Mouse (Mus musculus): ENCODE results near the gene Adcy9. TPM values are rescaled to one million over a fixed set of nuclear protein-coding genes. Genes with fewer than 3 reads are reported as not detected.

Adcy9 gene
- polyA plus RNA-seq (2014; fragmentation: Illumina TruSeq; extraction: RNeasy Lipid Tissue Mini Kit (QIAGEN cat#74804); ENCODE audit: insufficient read depth, low read depth, low replicate concordance), result 2.6 TPM

GRCm38 (mm10) chr16:4420298-4421054 is at the start of gene Adcy9:
Adcy9 (minus strand) TSS chr16:4420498.

Other genes starting within 250 kb of the Adcy9 start
- 4.2 TPM for gene Crebbp, start 206.5 kb downstream of the Adcy9 start, polyA plus RNA-seq (2014; fragmentation: Illumina TruSeq; extraction: RNeasy Lipid Tissue Mini Kit (QIAGEN cat#74804); ENCODE audit: insufficient read depth, low read depth, low replicate concordance)
- 5.4 TPM for gene Srl, start 121.3 kb upstream of the Adcy9 start, polyA plus RNA-seq (2014; fragmentation: Illumina TruSeq; extraction: RNeasy Lipid Tissue Mini Kit (QIAGEN cat#74804); ENCODE audit: insufficient read depth, low read depth, low replicate concordance)
- gene Tfap4, start 139.4 kb upstream of the Adcy9 start, polyA plus RNA-seq (2014; fragmentation: Illumina TruSeq; extraction: RNeasy Lipid Tissue Mini Kit (QIAGEN cat#74804); ENCODE audit: insufficient read depth, low read depth, low replicate concordance), result 3.5 TPM
- gene Glis2, start 174.2 kb upstream of the Adcy9 start, polyA plus RNA-seq (2014; fragmentation: Illumina TruSeq; extraction: RNeasy Lipid Tissue Mini Kit (QIAGEN cat#74804); ENCODE audit: insufficient read depth, low read depth, low replicate concordance), result 16.7 TPM
- 57.6 TPM for gene Pam16, start 204.5 kb upstream of the Adcy9 start, polyA plus RNA-seq (2014; fragmentation: Illumina TruSeq; extraction: RNeasy Lipid Tissue Mini Kit (QIAGEN cat#74804); ENCODE audit: insufficient read depth, low read depth, low replicate concordance)
- gene Vasn, start 219.4 kb upstream of the Adcy9 start, polyA plus RNA-seq (2014; fragmentation: Illumina TruSeq; extraction: RNeasy Lipid Tissue Mini Kit (QIAGEN cat#74804); ENCODE audit: insufficient read depth, low read depth, low replicate concordance), result 19.4 TPM
- gene Dnaja3, start 219.5 kb upstream of the Adcy9 start, polyA plus RNA-seq (2014; fragmentation: Illumina TruSeq; extraction: RNeasy Lipid Tissue Mini Kit (QIAGEN cat#74804); ENCODE audit: insufficient read depth, low read depth, low replicate concordance), result 25.0 TPM

All from lung, adult 10 weeks (tissue).